Comparison of ENCODE assay signal across 8 mouse cellular contexts in genomic region chr7:6362268-6363046, GRCm38 (mm10). TPM values are rescaled to one million over a fixed set of nuclear protein-coding genes. Genes with fewer than 3 reads are reported as not detected.
DNase-seq lines count a peak whose midpoint lies in the region; ATAC-seq and TF ChIP-seq lines count a peak whose summit lies in the region.

No protein-coding gene starts in this region.

- TF ChIP-seq POLR2A in olfactory bulb, adult 2 months (IDR thresholded peaks at IDR 0.05; ENCODE audit: insufficient read depth, low read depth, low read length) = peak; percentile 43; the same call in 1 of the 2 replicates
- TF ChIP-seq POLR2A in thymus, adult 2 months (IDR thresholded peaks at IDR 0.05; ENCODE audit: control insufficient read depth, extremely low read depth, insufficient read depth, low read length, poor library complexity) = peak; percentile 36; the same call in 1 of the 2 replicates

- no peaks in the 10 kb centered on the region for H3K36me3 ChIP-seq in G1E (replicated peaks)
- H3K36me3 ChIP-seq in forebrain, embryonic 16.5 days (ENCODE audit: control insufficient read depth, insufficient read depth) = no peaks in the 10 kb centered on the region
- H3K36me3 ChIP-seq in lung, embryonic 14.5 days (ENCODE audit: insufficient read depth) = no peaks in the 10 kb centered on the region
- no peaks in the 10 kb centered on the region for H3K36me3 ChIP-seq in thymus, adult 2 months (ENCODE audit: control insufficient read depth, insufficient read depth, low read length)

- peak overlapping the region; percentile 98 for H3K27ac ChIP-seq in forebrain, embryonic 16.5 days (ENCODE audit: low read length)
- H3K27ac ChIP-seq in layer of hippocampus, adult 2 months = peak overlapping the region; percentile 86
- peak overlapping the region; percentile 86 for H3K27ac ChIP-seq in lung, embryonic 14.5 days (ENCODE audit: low read depth)
- peak overlapping the region; percentile 85 for H3K27ac ChIP-seq in olfactory bulb, adult 2 months (ENCODE audit: insufficient read depth, low read depth, low read length)
- peak overlapping the region; percentile 75; the same call in 1 of the 2 replicates for H3K27ac ChIP-seq in thymus, adult 2 months (ENCODE audit: control insufficient read depth, insufficient read depth, low read length)

- intact Hi-C loops in heart, postnatal 36 days (cut with DNase I) = loop anchor here (1.0 to 5.0 kb wide), 4 partner anchors 21 to 915 kb away; partner anchors contain the start of genes Gm20715, Gm45844 and Zfp28

- ATAC-seq in G1E (ENCODE audit: extremely low read depth, insufficient number of reproducible peaks, low FRiP score, poor library complexity, severe bottlenecking) = peak; percentile 77
- ATAC-seq in forebrain, embryonic 16.5 days = peak; percentile 91
- peak; percentile 94 for ATAC-seq in lung, embryonic 14.5 days (ENCODE audit: insufficient read depth)

- TF ChIP-seq CTCF in G1E (IDR thresholded peaks at IDR 0.05; ENCODE audit: low read depth, low read length) = no peak
- TF ChIP-seq CTCF in layer of hippocampus, adult 2 months (conservative IDR thresholded peaks at IDR 0.05) = no peak
- TF ChIP-seq CTCF in lung, embryonic 14.5 days (IDR thresholded peaks at IDR 0.05; ENCODE audit: low read depth) = no peak
- no peak for TF ChIP-seq CTCF in olfactory bulb, adult 2 months (IDR thresholded peaks at IDR 0.05; ENCODE audit: insufficient read depth, low read depth, low read length)
- no peak for TF ChIP-seq CTCF in thymus, adult 2 months (IDR thresholded peaks at IDR 0.05; ENCODE audit: borderline replicate concordance, control insufficient read depth, extremely low read depth, insufficient read depth, low read length, poor library complexity)

- DNase-seq in G1E (ENCODE audit: low spot score) = peak; percentile 68
- DNase-seq in cerebellum, adult 18-20 months = peak; percentile 99 to 100
- DNase-seq in heart, postnatal 36 days = peak; percentile 95 to 97
- peak; percentile 97 to 99 for DNase-seq in layer of hippocampus, adult 2 months (ENCODE audit: low spot score in 2 of 2)
- DNase-seq in lung, embryonic 14.5 days = peak; percentile 99
- DNase-seq in thymus, adult 2 months = peak; percentile 89

- H3K27me3 ChIP-seq in G1E (ENCODE audit: insufficient read depth, low read length) = no peaks in the 10 kb centered on the region
- H3K27me3 ChIP-seq in forebrain, embryonic 16.5 days (replicated peaks; ENCODE audit: control insufficient read depth, insufficient read depth, low read length) = no peaks in the 10 kb centered on the region
- H3K27me3 ChIP-seq in lung, embryonic 14.5 days (ENCODE audit: insufficient read depth, low read length) = no peaks in the 10 kb centered on the region
- no peaks in the 10 kb centered on the region for H3K27me3 ChIP-seq in thymus, adult 2 months (ENCODE audit: control insufficient read depth, insufficient read depth, low read length)

- no peaks in the 10 kb centered on the region for H3K9me3 ChIP-seq in G1E (replicated peaks)
- no peaks in the 10 kb centered on the region for H3K9me3 ChIP-seq in forebrain, embryonic 16.5 days (ENCODE audit: control insufficient read depth, low read length)
- no peaks in the 10 kb centered on the region for H3K9me3 ChIP-seq in lung, embryonic 14.5 days (ENCODE audit: low read depth, low read length)

- peak overlapping the region; percentile 69 for H3K4me2 ChIP-seq in forebrain, embryonic 16.5 days (ENCODE audit: low read length)
- peak overlapping the region; percentile 67 for H3K4me2 ChIP-seq in lung, embryonic 14.5 days

- H3K4me3 ChIP-seq in G1E (ENCODE audit: low read depth, low read length) = peak overlapping the region; percentile 76
- peak overlapping the region; percentile 57 for H3K4me3 ChIP-seq in forebrain, embryonic 16.5 days (replicated peaks; ENCODE audit: low read length)
- H3K4me3 ChIP-seq in layer of hippocampus, adult 2 months = peak overlapping the region; percentile 75
- peak overlapping the region; percentile 56 for H3K4me3 ChIP-seq in lung, embryonic 14.5 days (ENCODE audit: low read depth, low read length)
- H3K4me3 ChIP-seq in olfactory bulb, adult 2 months (ENCODE audit: insufficient read depth, low read depth, low read length) = peak overlapping the region; percentile 58
- peak overlapping the region; percentile 88 for H3K4me3 ChIP-seq in thymus, adult 2 months (ENCODE audit: control insufficient read depth, insufficient read depth, low read length)

- WGBS in forebrain, embryonic 16.5 days = under 1% methylated on average over 38 of the region's 38 CpGs
- WGBS in lung, embryonic 14.5 days = under 1% methylated on average over 38 of the region's 38 CpGs
- under 1% methylated on average over 38 of the region's 38 CpGs for WGBS in olfactory bulb, adult 2 months
- WGBS in thymus, adult 2 months = under 1% methylated on average over 38 of the region's 38 CpGs

- H3K4me1 ChIP-seq in G1E (ENCODE audit: insufficient read depth, low read depth, low read length) = peaks cover 42% of the 10 kb centered on the region
- peaks cover 13% of the 10 kb centered on the region for H3K4me1 ChIP-seq in forebrain, embryonic 16.5 days (replicated peaks; ENCODE audit: control insufficient read depth, insufficient read depth, low read length)
- 0 out of 2 replicates have a peak, but pooled peaks cover 5% of the 10 kb centered on the region for H3K4me1 ChIP-seq in lung, embryonic 14.5 days (ENCODE audit: insufficient read depth)
- H3K4me1 ChIP-seq in olfactory bulb, adult 2 months (ENCODE audit: control insufficient read depth, insufficient read depth, low read length) = no peaks in the 10 kb centered on the region
- peaks cover 3% of the 10 kb centered on the region for H3K4me1 ChIP-seq in thymus, adult 2 months (replicated peaks; ENCODE audit: control insufficient read depth, insufficient read depth, low read length)

- peak overlapping the region; percentile 79 for H3K9ac ChIP-seq in forebrain, embryonic 16.5 days (replicated peaks; ENCODE audit: low read depth, low read length)
- H3K9ac ChIP-seq in lung, embryonic 14.5 days = peak overlapping the region; percentile 45

RNA-seq across cellular contexts. Expression of gene Zfp78, which starts 0.6 kb away (rescaled TPM):
- total RNA-seq in G1E (2014; fragmentation: Nextera tagmentation) = 0.83 and 8.5 TPM in 2 replicates
- 2.3 and 2.5 TPM in 2 replicates for total RNA-seq in G1E (2017)
- 0.03 and 0.12 TPM in 2 replicates for polyA plus RNA-seq in G1E (2012)
- polyA plus RNA-seq in forebrain, embryonic 16.5 days (2015; fragmentation: Nextera tagmentation; extraction: Ambion mirVana) = 5.8 and 6.8 TPM in 2 replicates
- 1 to 10 TPM; 2.4 to 3.0 TPM for total RNA-seq in heart, postnatal 36 days (2021)
- total RNA-seq in layer of hippocampus, adult 2 months (2021) = 1 to 10 TPM; 4.7 to 5.0 TPM
- 2.1 and 2.7 TPM in 2 replicates for polyA plus RNA-seq in lung, embryonic 14.5 days (2014; fragmentation: Nextera tagmentation; extraction: Ambion mirVana)
- polyA plus RNA-seq in olfactory bulb, adult 2 months (2012; ENCODE audit: insufficient read depth, insufficient read length, low replicate concordance, missing spikeins) = not detected in 2 replicates
- 0.50 and 0.53 TPM in 2 replicates for polyA plus RNA-seq in thymus, adult 2 months (2012; rRNA removed)

RNA-seq across cellular contexts. Expression of gene Gm3854, which starts 18.9 kb away (rescaled TPM):
- total RNA-seq in G1E (2014; fragmentation: Nextera tagmentation) = not detected in 2 replicates
- 0.05 and 0.12 TPM in 2 replicates for total RNA-seq in G1E (2017)
- polyA plus RNA-seq in G1E (2012) = not detected in 2 replicates
- 5.2 and 5.8 TPM in 2 replicates for polyA plus RNA-seq in forebrain, embryonic 16.5 days (2015; fragmentation: Nextera tagmentation; extraction: Ambion mirVana)
- total RNA-seq in heart, postnatal 36 days (2021) = under 1 TPM; 0.16 to 0.33 TPM
- total RNA-seq in layer of hippocampus, adult 2 months (2021) = 1 to 10 TPM; 7.1 to 8.3 TPM
- 1.2 and 1.6 TPM in 2 replicates for polyA plus RNA-seq in lung, embryonic 14.5 days (2014; fragmentation: Nextera tagmentation; extraction: Ambion mirVana)
- not detected in 2 replicates for polyA plus RNA-seq in olfactory bulb, adult 2 months (2012; ENCODE audit: insufficient read depth, insufficient read length, low replicate concordance, missing spikeins)
- polyA plus RNA-seq in thymus, adult 2 months (2012; rRNA removed) = 0.18 and 0.22 TPM in 2 replicates

RNA-seq across cellular contexts. Expression of gene Zfp28, which starts 20.6 kb away (rescaled TPM):
- 2.1 and 5.8 TPM in 2 replicates for total RNA-seq in G1E (2014; fragmentation: Nextera tagmentation)
- 1.8 and 2.6 TPM in 2 replicates for total RNA-seq in G1E (2017)
- 0.46 and 0.63 TPM in 2 replicates for polyA plus RNA-seq in G1E (2012)
- 21.3 and 23.8 TPM in 2 replicates for polyA plus RNA-seq in forebrain, embryonic 16.5 days (2015; fragmentation: Nextera tagmentation; extraction: Ambion mirVana)
- 1 to 10 TPM; 2.9 to 3.1 TPM for total RNA-seq in heart, postnatal 36 days (2021)
- total RNA-seq in layer of hippocampus, adult 2 months (2021) = 1 to 10 TPM; 6.7 to 9.6 TPM
- 9.6 and 11.9 TPM in 2 replicates for polyA plus RNA-seq in lung, embryonic 14.5 days (2014; fragmentation: Nextera tagmentation; extraction: Ambion mirVana)
- not detected in 2 replicates for polyA plus RNA-seq in olfactory bulb, adult 2 months (2012; ENCODE audit: insufficient read depth, insufficient read length, low replicate concordance, missing spikeins)
- polyA plus RNA-seq in thymus, adult 2 months (2012; rRNA removed) = 1.4 and 2.4 TPM in 2 replicates

RNA-seq across cellular contexts. Expression of gene Zfp583, which starts 31.4 kb away (rescaled TPM):
- total RNA-seq in G1E (2014; fragmentation: Nextera tagmentation) (1.2 and 3.1 TPM in 2 replicates), G1E (2017) (0.49 and 0.64 TPM in 2 replicates)
- polyA plus RNA-seq in G1E (2012) = 0.29 and 0.38 TPM in 2 replicates
- 14.5 and 15.8 TPM in 2 replicates for polyA plus RNA-seq in forebrain, embryonic 16.5 days (2015; fragmentation: Nextera tagmentation; extraction: Ambion mirVana)
- 1 to 10 TPM; 1.1 to 1.8 TPM for total RNA-seq in heart, postnatal 36 days (2021)
- 10 to 100 TPM; 13.3 to 14.4 TPM for total RNA-seq in layer of hippocampus, adult 2 months (2021)
- 5.3 and 6.6 TPM in 2 replicates for polyA plus RNA-seq in lung, embryonic 14.5 days (2014; fragmentation: Nextera tagmentation; extraction: Ambion mirVana)
- polyA plus RNA-seq in olfactory bulb, adult 2 months (2012; ENCODE audit: insufficient read depth, insufficient read length, low replicate concordance, missing spikeins) = not detected in 2 replicates
- polyA plus RNA-seq in thymus, adult 2 months (2012; rRNA removed) = 0.82 and 0.99 TPM in 2 replicates

RNA-seq across cellular contexts. Expression of gene Smim17, which starts 36.1 kb away (rescaled TPM):
- total RNA-seq in G1E (2014; fragmentation: Nextera tagmentation) (1.5 TPM in 1 of 2 replicates, not detected in the other), G1E (2017) (not detected in 2 replicates)
- polyA plus RNA-seq in G1E (2012) = not detected in 2 replicates
- polyA plus RNA-seq in forebrain, embryonic 16.5 days (2015; fragmentation: Nextera tagmentation; extraction: Ambion mirVana) = 3.7 and 6.0 TPM in 2 replicates
- total RNA-seq in heart, postnatal 36 days (2021) = not detected
- 10 to 100 TPM; 19.7 to 24.1 TPM for total RNA-seq in layer of hippocampus, adult 2 months (2021)
- polyA plus RNA-seq in lung, embryonic 14.5 days (2014; fragmentation: Nextera tagmentation; extraction: Ambion mirVana) = 0.22 and 0.61 TPM in 2 replicates
- polyA plus RNA-seq in olfactory bulb, adult 2 months (2012; ENCODE audit: insufficient read depth, insufficient read length, low replicate concordance, missing spikeins) = not detected in 2 replicates
- not detected in 2 replicates for polyA plus RNA-seq in thymus, adult 2 months (2012; rRNA removed)

Comparison
In these comparisons a context has a peak if more than half of its experiments do, and no peak if none do; other contexts are left out.
1. Peak in every context shown above with its lines: DNase-seq, ATAC-seq, H3K4me3 ChIP-seq and H3K27ac ChIP-seq.